Mouse (Mus musculus) kidney, postnatal 25 days (tissue): ENCODE data around the gene Zbtb17.

Experiments used
- DNase-seq, 2 experiments: peaks; one replicate each; pipeline ENCODE4 v3.0.0; 2021; ENCODE audit warnings: mixed read lengths in 2 of 2

Gene Zbtb17

DNA sequence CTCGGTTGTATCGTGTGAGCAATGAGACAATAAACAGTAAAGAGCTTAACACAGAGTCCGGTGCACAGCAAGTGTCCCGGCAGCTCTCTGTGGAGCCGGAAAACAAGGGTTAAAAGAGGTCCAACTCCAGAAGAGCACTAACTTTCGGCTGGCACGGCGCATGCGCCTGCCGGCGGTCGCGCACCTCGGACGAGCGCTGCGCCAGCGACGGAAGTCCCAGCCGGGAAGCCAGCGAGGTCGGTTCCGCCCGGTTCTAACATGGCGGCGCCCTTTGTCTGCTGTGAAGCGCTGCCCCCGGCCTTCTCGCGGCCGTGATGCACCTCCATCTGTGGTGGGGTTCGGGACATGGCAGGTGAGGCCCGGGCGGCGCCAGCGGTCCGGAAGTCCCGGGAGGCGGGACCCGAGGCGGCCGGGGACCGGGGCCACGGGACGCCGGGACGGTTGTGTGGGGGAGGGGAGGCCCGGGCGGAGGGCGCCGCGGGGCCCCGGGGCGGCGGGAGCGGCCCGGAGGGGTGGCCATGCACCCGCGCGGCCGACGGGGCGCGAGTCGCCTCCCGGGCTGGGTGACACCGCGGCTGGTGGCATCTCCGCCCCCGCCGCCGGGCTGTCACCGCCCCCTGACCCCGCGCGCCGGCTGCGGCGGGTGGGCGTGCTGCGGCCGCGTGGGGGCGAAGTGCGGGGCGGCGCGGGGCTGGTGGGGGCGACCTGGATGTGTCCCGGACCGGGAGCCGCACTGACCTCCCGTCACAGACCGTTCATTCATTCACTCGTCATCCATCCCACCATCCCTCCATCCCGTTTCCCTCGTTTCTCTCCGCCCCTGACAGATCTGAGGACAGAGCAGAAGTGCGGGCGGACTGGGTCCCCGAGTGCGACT, at the start of gene Zbtb17:
Gene Zbtb17, plus strand, starts transcription at position 204 of the 877 bp plus-strand sequence.
- peak; percentile 91 to 95 for DNase-seq

DNA sequence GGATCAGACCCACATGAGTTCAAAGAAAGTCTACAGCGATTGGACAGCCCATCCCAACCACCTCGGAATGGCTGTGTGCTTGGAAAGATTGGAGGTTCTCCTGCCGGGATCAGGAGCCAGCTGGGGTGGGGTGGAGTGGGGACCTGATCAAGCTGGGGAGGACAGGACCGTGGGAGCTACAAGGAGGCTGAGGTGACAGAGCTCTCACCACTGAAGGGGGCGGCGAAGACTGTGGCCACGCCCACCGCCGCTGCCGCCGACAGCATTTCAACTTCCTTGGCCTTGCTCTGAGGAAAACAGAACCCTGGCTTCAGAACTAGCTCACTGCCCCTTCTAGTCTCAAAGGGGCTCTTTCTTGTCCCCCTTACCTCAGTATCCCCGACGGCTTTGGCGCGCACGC, 49.7 kb upstream of the Zbtb17 start:
- DNase-seq = peak in 1 of 2 experiments; percentile 64

DNA sequence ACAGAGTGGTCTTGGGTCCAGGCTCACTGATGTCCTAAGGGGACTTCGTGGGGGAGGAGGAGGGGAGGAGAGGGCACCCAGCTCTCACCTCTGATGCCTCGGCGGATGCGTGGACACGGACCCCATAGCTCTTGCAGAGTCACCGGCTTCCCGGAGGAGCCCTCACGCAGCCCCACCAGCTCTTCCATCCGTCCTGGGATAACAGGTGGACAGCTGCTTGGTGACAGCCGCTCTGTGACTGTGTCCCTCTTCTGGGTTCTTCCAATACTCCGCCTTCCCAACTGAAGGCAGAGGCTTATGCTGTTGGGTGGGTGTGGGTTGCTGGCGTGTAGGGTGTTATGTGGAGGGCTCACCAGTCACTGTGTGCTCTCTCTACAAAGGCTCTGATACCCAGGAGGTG, 46.6 kb upstream of the Zbtb17 start:
- DNase-seq = no peak

DNA sequence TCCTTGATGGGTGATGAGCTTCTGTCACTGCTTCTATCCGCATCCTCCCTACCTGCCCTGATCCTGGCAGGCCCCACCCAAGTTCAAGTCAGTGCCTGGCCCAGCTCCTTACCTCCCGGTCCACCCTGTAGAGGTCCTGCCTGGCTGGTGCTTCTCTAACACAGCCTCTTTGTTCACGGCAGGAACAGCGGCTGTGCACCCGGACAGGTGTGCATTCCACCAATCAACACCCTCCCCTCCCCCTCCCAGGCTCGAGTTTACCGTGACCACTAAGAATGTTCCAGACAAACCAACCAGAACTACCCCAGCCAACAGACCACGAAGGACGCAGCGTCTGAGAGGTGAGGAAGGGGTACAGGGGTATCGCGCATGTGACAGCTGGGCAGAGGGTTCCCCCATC, 45.9 kb upstream of the Zbtb17 start, which contains the start of gene Clcnka:
Gene Clcnka, minus strand, starts transcription at position 180 of the 400 bp plus-strand sequence.
- DNase-seq = peak; percentile 73 to 85

DNA sequence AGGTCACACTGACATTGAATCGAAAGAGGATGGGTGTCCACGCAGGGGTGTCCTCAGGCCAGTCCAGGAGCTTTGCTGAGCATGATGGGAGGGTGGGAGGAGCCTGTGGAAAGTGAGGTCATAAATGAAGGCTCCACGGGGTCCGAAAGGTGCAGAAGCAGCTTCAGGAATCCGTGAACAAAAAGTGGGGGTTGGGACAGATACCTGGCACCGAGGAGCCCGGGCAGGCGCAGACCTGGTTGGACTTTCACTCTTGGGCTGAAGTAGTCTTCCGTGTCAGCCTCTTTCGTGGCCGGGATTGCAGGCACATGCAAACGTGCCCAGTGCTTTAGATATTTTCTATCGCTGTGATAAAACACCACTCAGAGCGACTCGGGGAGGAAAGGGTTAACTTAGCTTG, 44.3 kb upstream of the Zbtb17 start:
- peak; percentile 63 to 86 for DNase-seq

DNA sequence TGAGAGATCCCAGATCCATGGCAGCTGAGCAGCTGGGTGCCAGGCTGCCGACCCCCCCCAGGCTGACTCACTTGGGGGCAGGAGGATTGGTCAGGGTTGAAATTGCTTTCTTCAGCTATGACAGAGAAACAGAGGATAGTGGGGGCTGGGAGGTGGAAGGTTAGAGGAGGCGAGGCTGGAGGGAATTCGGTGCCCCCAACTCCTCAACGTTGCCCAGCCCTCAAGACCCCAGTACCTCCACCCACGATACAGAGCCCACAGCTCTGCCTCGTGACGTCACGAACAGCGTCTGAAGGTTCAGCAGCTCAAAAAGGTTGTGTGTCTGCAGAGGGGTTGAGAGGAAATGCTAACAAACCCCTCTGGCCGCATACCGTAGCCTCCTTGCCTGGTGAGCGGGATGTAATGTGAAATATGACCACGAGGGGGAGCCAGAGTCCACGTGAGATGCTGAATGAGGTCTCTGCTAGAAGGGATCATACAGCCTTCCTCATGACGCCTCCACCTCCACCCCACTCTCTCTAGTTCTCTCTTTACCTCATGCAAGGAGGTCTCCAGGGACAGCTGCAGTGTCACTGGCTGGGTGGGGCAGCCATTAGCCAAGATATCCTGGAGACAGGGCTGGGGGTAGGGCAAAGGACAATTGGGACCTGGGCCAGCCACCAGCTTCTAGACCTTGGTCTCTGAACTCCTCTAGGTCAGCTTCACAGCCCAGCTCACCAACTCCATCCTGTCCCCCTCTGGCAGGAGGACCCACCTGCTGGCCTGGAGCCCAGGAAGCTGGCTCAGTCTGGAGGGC, 39.7 kb upstream of the Zbtb17 start:
- peak; percentile 86 to 92 for DNase-seq

DNA sequence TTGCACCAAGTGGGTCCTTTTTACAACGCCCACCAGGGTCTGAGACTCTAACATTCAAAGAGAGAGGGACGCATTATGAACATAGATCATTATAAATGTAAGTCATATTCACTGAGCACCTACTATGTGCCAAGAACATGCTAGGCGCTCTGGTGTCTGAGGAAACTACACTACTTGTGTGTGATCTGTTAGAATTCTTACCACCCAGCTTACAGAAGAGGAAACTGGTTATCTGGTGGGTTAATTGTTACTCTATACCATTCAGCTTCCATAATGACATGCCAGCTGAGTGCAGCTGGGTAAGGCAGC, 39.2 kb upstream of the Zbtb17 start:
- no peak for DNase-seq

DNA sequence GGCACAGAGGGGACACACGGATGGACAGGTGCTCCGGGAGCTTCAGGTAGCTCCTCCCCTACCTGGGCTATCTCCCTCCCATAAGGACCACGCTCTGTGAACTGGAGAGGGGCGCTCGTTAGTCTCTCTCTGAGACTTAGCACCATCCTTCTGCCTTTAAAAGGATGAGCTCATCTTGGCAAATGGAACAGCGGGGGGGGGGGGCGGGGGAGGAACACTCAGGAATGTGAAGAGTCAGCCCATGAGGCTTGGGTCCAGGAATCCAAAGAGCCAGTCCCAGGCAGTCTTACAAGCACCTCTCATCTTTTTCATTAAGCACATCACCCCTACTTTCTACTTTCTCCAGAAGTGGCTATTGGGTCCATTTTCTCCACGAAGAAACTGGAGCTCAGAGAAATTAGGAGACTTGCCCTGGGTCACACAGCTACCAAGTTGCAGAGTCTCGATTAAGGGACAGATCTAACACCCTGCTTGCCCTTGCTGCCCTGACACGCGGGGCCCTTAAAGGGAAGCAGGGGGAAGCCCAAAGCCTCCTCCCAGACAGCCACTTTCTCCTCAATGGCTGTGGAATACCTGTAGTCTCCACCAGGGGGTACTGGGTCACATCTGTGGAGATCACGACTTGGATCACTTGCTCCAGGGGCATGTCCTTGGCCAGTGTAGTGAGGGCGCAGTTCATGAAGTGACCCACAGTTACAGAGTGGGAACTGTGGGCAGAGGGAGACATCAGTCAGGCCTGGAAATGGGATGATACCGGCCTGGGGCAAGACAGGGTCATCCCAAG, 37.7 kb upstream of the Zbtb17 start:
- peak; percentile 73 to 77 for DNase-seq

DNA sequence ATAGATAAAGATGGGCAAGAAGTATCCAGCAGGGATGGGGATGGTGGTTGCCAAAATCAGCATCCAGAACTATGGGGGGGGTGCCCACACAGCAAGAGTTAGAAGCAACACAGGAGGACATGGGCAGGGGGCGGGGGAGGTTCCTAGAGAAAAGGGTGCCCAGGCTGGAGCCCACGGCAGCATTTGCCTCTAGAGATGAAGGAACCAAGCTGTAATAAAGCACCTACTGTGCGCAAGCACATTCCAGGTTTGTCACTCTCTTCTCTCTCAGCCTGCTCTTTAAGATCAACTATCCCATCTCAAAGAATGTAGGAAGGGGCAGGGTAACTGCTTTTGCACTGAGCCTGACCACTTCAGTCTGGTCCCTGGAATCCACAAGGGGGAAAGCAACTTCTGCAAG, 35.9 kb upstream of the Zbtb17 start:
- no peak for DNase-seq

DNA sequence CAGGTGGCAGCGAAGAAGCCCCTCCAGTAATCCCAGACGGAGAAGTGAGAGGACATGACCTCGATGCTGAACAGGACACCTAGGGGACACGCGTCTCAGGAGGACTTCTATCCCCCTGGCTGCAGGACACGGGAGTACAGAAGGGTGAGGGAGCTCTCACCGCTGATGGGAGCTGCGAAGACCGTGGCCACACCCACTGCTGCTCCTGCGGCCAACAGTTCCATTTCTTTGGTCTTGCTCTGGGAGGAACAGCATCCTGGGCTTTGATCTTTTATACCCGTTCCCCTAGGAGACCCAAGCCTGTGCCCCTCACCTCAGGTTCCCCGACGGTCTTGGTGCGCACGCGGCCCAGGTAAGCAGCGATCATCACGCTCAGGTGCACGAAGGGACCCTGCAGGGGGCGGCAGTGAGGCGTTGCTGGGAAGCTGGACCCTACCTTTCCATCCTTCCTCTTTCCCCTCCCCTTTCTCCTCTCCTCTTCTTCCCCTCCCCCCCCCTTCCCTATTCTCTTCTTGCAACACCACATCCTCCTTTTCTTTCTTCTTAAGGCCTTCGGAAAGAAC, 32.9 kb upstream of the Zbtb17 start:
- DNase-seq = peak in 1 of 2 experiments; percentile 61

DNA sequence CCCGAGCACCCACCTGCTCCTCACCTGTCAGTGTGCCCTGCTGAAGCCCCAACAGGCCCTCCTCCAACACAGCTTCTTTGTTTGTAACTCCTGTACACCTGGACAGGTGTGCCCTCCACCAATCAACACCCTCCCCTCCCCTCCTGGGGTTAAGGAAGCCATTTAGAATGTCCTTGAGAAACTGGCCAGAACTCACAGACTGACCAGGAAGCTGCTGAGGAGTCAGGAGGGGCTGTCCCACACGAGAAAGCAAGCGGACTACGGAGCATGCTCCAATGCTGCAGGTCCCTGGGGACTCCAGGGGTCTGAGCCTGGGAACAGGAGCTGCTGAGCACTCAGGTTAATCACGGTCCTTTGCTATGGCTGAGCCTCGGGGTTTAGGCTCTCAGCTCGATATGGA, 28.5 kb upstream of the Zbtb17 start, which contains the start of gene Clcnkb:
Gene Clcnkb, minus strand, starts transcription at position 91 of the 400 bp plus-strand sequence.
- DNase-seq = peak; percentile 53 to 86

DNA sequence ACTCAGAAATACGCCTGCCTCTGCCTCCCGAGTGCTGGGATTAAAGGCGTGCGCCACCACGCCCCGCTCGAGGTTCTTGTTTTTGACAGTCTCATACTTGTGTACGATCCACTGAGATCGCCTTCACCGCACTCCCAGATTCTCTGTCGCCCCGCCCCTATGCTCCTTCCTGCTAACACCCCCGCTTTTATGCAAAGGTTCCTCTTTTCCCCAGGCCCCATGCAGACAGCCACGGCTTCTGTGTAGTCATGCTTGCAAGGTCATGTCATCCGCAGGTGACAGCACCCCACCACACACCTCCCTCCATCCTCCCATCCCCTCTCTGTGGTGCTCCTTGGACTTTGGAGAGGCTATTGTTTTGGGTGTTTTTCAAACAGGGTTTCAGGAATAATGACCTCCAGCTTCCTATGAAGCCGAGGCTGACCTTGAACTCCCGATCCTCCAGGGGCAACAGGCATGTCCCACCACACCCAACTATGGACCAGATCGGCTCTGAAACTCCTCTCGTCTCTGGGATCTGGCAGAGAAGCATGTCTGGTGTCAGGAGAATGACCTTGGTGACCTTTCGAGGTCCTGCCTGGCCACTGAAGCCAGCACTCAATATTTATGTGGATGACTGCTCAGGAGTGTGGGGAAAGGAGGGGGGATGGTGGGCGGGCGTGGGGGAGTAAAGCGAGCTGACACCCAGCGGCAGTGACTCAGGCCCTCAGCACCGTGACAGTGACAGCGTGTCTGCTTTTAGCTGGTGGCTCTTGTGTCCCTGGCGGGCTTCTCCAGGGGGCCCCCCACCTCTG, 24.9 kb upstream of the Zbtb17 start:
- peak in 1 of 2 experiments; percentile 64 for DNase-seq

DNA sequence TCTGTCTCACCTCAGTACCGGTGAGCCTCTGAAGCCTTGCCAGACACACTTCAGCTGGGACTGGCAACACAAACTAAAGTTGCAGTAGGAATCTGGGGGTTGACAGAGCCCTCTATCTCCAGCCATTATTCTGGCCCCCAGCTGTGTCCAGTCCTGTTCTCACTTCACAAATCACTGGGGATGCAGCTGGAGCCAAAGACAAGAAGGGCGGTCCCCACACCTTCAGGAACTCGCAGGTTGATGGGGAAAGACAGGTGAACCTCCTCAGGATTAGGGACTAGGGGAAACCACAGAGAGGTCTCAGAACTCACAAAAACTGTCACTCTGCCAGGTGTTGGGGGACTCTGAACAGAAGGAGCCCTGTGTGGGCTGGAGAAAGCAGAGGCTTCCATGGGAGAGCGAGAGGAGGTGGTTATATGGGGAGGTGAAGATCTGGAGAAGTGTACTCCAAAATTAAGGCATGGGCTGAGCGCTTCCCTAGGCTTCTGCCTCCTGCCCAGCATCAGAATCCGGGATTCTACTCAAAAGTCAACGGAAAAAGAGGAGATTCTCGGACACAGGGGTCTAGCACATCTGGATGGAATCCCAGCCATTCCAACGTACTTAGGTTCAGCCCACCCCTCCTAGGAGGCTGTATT, 24.1 kb upstream of the Zbtb17 start, which contains the start of gene Hspb7:
Gene Hspb7, plus strand, starts transcription at position 588 of the 638 bp plus-strand sequence.
- no peak for DNase-seq

DNA sequence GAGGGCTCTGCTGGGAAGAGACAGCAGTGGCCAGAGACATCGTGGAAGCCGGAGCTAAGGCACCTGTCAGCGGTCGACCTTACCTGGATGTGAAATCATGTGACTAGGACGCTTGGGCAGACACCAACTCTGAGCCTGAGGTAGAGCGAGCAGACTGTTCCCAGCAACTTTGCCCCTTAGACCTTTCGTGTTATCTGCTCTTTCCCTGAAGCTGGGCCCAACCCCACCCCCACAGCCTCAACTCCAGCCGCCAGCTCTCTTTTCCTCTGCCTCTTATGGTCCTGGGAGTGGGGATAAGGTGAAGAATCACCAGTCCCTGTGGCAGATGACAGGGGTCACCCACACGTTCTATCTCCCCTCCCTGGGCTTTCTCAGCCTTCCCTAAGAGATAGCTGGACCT, 23.6 kb upstream of the Zbtb17 start:
- peak in 1 of 2 experiments; percentile 39 for DNase-seq

DNA sequence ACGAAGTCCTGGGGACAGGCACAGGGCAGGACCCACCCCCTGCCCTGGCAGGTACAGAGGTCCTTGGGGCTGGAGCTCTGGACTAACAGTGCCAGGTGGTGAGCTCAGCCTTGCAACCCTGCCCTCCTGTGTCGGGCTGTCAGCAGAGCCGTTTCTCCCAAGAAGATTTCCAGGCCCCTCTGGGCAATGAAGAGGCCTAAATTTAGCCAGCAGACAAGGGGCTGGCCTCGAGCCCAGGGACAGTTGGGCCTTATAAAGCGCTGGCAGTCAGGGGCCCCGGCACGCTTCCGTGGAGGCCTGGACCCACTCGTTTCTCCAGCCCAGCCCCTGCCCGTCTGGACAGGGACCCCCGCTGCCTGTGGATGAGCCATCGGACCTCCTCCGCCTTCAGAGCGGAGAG, 23.0 kb upstream of the Zbtb17 start:
- peak in 1 of 2 experiments; percentile 42 for DNase-seq

DNA sequence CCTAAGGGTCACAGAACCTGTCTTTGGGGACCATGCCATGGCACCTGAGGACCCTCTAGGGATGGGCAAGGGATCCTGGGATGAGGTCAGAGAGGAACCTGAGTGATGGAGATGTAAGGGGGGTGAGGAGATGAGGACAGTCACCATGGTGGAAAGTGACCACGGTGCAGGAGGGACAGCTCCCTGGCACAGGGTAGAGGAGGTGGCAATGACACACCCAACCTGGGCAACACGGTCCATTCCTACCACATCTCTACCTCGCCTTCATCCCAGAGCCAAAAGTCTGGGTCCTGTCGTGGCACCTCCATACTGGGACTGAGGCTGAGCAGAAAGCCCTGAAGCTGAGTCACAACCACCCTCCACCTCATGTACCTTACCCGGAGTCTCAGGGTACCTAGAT, 21.6 kb upstream of the Zbtb17 start:
- DNase-seq = peak in 1 of 2 experiments; percentile 26

DNA sequence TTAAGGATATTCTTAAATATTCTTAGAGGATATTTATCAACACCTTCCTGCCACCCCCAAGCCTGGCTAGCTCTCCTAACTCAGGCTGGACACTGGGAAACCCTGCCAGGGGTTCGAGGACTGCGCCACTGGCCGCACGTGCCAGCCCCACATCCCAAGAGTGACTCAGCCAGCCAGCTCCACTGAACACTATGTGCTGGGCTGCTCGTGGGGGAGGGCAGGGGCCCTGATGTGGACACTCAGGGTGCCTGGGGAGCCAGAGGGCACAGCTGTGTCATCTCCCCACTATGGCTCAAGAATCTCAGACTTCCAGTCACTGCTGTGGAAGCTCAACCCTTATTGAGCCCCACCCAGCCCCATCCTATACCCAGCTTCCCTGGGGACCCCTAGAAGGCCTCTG, 21.2 kb upstream of the Zbtb17 start:
- DNase-seq = peak in 1 of 2 experiments; percentile 34

DNA sequence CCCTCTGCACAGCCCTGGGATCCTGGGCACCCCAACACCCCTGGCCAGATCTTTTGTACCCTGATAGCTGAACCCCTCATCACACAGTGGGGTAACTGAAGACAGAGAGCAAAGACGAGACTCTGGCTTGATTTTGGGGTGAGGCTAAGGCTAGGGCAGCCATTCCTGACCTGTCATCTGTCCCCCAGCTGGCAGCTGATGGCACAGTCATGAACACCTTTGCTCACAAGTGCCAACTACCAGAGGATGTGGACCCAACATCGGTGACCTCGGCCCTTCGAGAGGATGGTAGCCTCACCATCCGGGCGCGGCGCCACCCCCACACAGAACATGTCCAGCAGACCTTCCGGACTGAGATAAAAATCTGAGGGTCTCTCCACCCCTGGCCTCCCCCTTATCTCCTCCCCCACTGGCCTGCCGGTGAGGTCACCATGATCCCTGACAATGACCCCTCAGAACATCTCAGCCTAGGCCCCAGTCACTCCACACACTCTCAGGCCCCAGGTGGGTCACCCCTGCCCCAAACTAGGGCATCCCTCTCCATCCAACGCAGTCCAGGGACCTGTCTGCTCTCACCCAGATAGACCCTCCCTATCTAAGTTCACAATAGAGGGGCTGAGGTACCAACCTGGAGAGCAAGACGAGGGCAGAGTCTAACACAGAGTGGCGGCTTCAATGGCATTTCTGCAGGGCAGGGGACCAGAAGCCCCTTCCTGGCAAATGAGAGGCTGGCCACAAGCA, 20.6 kb upstream of the Zbtb17 start:
- peak in 1 of 2 experiments; percentile 33 for DNase-seq

DNA sequence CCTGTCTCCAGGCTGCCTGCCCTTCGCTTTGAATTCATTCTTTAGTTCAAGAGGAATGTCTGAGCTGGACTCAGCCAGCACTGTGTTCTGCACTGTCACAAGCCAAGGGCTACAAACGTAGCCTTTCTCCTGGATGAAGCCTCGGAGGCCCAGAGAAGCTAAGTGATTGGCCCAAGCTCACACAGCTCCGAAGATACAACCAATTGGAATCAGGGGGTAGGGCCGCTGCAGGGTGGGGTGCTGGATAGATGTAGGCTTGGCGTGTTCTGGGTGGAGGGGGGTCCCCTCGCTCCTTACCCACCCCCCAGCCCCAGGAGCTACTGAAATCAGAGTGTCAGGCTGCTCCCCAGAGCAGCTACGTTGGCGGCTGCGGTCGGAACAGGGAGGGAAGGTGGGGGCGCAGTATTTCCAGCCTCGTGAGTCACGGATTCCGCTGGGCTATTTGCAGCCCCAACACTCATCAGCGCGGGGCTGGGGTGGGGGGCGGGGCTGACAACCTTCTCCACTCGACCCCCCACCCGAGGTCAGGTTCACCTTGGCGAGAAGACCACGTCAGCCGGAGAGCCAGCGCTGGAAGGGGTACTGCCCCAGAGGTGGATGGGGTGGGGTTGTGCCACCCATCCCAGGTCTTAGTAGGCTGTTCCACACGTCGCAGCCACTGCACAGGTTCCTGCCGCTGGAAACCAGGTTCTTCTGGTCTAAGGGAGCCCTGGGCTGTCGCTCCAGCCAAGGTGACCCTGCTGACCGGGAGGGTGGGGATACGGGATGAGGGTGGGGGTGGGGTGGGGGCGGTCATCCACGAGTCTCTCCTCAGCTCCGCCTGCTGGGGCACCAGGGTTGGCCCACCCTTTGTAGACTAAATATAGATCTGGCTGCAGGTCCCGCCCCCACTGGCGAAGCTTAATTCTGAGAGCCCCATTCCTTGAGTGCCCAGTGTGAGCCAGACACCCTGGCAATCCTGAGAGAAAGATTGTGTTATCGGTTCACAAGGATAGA, 18.7 kb upstream of the Zbtb17 start:
- peak; percentile 63 to 91 for DNase-seq
